ENCODE assay signal across 9 mouse cellular contexts in genomic region chr11:97018583-97019344, GRCm38 (mm10). TPM values are rescaled to one million over a fixed set of nuclear protein-coding genes. Genes with fewer than 3 reads are reported as not detected.
A peak's percentile ranks its signal among the peaks of the same experiment; 100 is the strongest.
DNase-seq lines count a peak whose midpoint lies in the region; ATAC-seq and TF ChIP-seq lines count a peak whose summit lies in the region.
"Had no signal": no experiment of that assay in that cellular context is flagged by ENCODE, and none has a peak within 500 bp of the region (broad histone marks: within the 10 kb centered on the region; RNA-seq: fewer than 3 reads in every experiment).

No protein-coding gene starts in this region.

- peak overlapping the region; percentile 59 for H3K4me2 ChIP-seq in heart, embryonic 15.5 days
- peak overlapping the region; percentile 43 for H3K4me2 ChIP-seq in hindbrain, postnatal 0 days (ENCODE audit: low read depth, low read length)
- peak overlapping the region; percentile 43 for H3K4me2 ChIP-seq in midbrain, embryonic 12.5 days (replicated peaks)

- H3K9ac ChIP-seq in heart, embryonic 15.5 days: no peak overlapping the region
- no peak overlapping the region for H3K9ac ChIP-seq in hindbrain, postnatal 0 days (replicated peaks; ENCODE audit: low read length)
- peak overlapping the region; percentile 34; the same call in 1 of the 2 replicates for H3K9ac ChIP-seq in midbrain, embryonic 12.5 days (replicated peaks)

- no peak for DNase-seq in heart, adult 8-10 months (ENCODE audit: low spot score)
- peak; percentile 74 for DNase-seq in ZHBTc4 (ENCODE audit: low read depth, low spot score)
- DNase-seq in hindbrain, postnatal 0 days (ENCODE audit: low spot score): no peak
- peak; percentile 44 for DNase-seq in yolk sac, embryonic 10.5 days (ENCODE audit: low spot score)
- no peak for DNase-seq in ovary, postnatal 36 days (ENCODE audit: low spot score)

- H3K9me3 ChIP-seq in heart, embryonic 15.5 days (replicated peaks): no peaks in the 10 kb centered on the region
- H3K9me3 ChIP-seq in hindbrain, postnatal 0 days (ENCODE audit: low read length): no peaks in the 10 kb centered on the region
- H3K9me3 ChIP-seq in midbrain, embryonic 12.5 days: no peaks in the 10 kb centered on the region

- no peak for TF ChIP-seq CTCF in hindbrain, postnatal 0 days (IDR thresholded peaks at IDR 0.05; ENCODE audit: low read depth)

- peaks cover 94% of the 10 kb centered on the region for H3K27me3 ChIP-seq in heart, embryonic 15.5 days
- peaks cover 72% of the 10 kb centered on the region for H3K27me3 ChIP-seq in hindbrain, postnatal 0 days (ENCODE audit: insufficient read depth, low read length)
- H3K27me3 ChIP-seq in midbrain, embryonic 12.5 days: peaks cover 97% of the 10 kb centered on the region

- under 1% methylated on average over 65 of the region's 68 CpGs for WGBS in heart, embryonic 15.5 days
- 1% methylated on average over 66 of the region's 68 CpGs for WGBS in hindbrain, postnatal 0 days
- under 1% methylated on average over 59 of the region's 68 CpGs for WGBS in midbrain, embryonic 12.5 days

- peak overlapping the region; percentile 40 for H3K4me3 ChIP-seq in heart, embryonic 15.5 days
- peak overlapping the region; percentile 22 for H3K4me3 ChIP-seq in hindbrain, postnatal 0 days (ENCODE audit: low read length)
- H3K4me3 ChIP-seq in midbrain, embryonic 12.5 days: peak overlapping the region; percentile 34

- no peak overlapping the region for H3K27ac ChIP-seq in heart, embryonic 15.5 days
- no peak overlapping the region for H3K27ac ChIP-seq in hindbrain, postnatal 0 days
- H3K27ac ChIP-seq in midbrain, embryonic 12.5 days (replicated peaks): no peak overlapping the region
- H3K27ac ChIP-seq: macrophage had no signal

- ATAC-seq in heart, embryonic 15.5 days (replicated peaks; ENCODE audit: insufficient number of reproducible peaks, insufficient read depth, low FRiP score, low read depth): no peak
- no peak for ATAC-seq in hindbrain, postnatal 0 days
- no peak for ATAC-seq in midbrain, embryonic 12.5 days (ENCODE audit: low FRiP score, low read depth)
- no peak for ATAC-seq in megakaryocyte-erythroid progenitor cell, adult 5-6 weeks (replicated peaks; ENCODE audit: low FRiP score, low TSS enrichment, poor library complexity, severe bottlenecking)

- H3K4me1 ChIP-seq in heart, embryonic 15.5 days (replicated peaks): peaks cover 34% of the 10 kb centered on the region
- H3K4me1 ChIP-seq in hindbrain, postnatal 0 days (ENCODE audit: insufficient read depth, low read length): no peaks in the 10 kb centered on the region
- peaks cover 28% of the 10 kb centered on the region for H3K4me1 ChIP-seq in midbrain, embryonic 12.5 days

- no peaks in the 10 kb centered on the region for H3K36me3 ChIP-seq in heart, embryonic 15.5 days
- no peaks in the 10 kb centered on the region for H3K36me3 ChIP-seq in hindbrain, postnatal 0 days (ENCODE audit: insufficient read depth, low read length)
- no peaks in the 10 kb centered on the region for H3K36me3 ChIP-seq in midbrain, embryonic 12.5 days

RNA-seq across cellular contexts. Expression of gene Sp6, which starts 5.6 kb away (rescaled TPM):
- polyA plus RNA-seq in heart, embryonic 15.5 days (2015; fragmentation: Nextera tagmentation; extraction: Ambion mirVana): 0.09 and 0.15 TPM in 2 replicates
- under 1 TPM in 3 of 4 experiments, not detected in 1; 0.08 to 0.28 (median 0.23) TPM for total RNA-seq in heart, adult 8-10 months (2022)
- 0.18 and 0.99 TPM in 2 replicates for total RNA-seq in hindbrain, postnatal 0 days (2014; rRNA removed)
- 0.38 and 0.54 TPM in 2 replicates for polyA plus RNA-seq in hindbrain, postnatal 0 days (2015; fragmentation: Nextera tagmentation; extraction: Ambion mirVana)
- 0.26 and 0.63 TPM in 2 replicates for polyA plus RNA-seq in midbrain, embryonic 12.5 days (2016; fragmentation: Nextera tagmentation; extraction: Ambion mirVana)
- 0.28 TPM in 1 of 2 replicates, not detected in the other for total RNA-seq in megakaryocyte-erythroid progenitor cell, adult 5-6 weeks (2014; fragmentation: Nextera tagmentation)
- 0.38 TPM in 1 of 2 replicates, not detected in the other for total RNA-seq in megakaryocyte-erythroid progenitor cell, adult 5-6 weeks (2017)
- polyA plus RNA-seq: macrophage had no signal

RNA-seq across cellular contexts. Expression of gene Scrn2, which starts 11.0 kb away (rescaled TPM):
- 14.7 and 20.3 TPM in 2 replicates for polyA plus RNA-seq in heart, embryonic 15.5 days (2015; fragmentation: Nextera tagmentation; extraction: Ambion mirVana)
- total RNA-seq in heart, adult 8-10 months (2022): 10 to 100 TPM; 13.6 to 18.0 (median 15.4) TPM
- 10.5 and 24.0 TPM in 2 replicates for total RNA-seq in hindbrain, postnatal 0 days (2014; rRNA removed)
- polyA plus RNA-seq in hindbrain, postnatal 0 days (2015; fragmentation: Nextera tagmentation; extraction: Ambion mirVana): 12.4 and 13.8 TPM in 2 replicates
- polyA plus RNA-seq in midbrain, embryonic 12.5 days (2016; fragmentation: Nextera tagmentation; extraction: Ambion mirVana): 22.5 and 24.2 TPM in 2 replicates
- 12.4 and 17.7 TPM in 2 replicates for total RNA-seq in megakaryocyte-erythroid progenitor cell, adult 5-6 weeks (2014; fragmentation: Nextera tagmentation)
- 26.1 and 32.6 TPM in 2 replicates for total RNA-seq in megakaryocyte-erythroid progenitor cell, adult 5-6 weeks (2017)

RNA-seq across cellular contexts. Expression of gene Lrrc46, which starts 22.4 kb away (rescaled TPM):
- polyA plus RNA-seq in heart, embryonic 15.5 days (2015; fragmentation: Nextera tagmentation; extraction: Ambion mirVana): 0.72 and 1.1 TPM in 2 replicates
- under 1 TPM in 2 of 4 experiments, not detected in 2; 0.26 to 0.33 TPM for total RNA-seq in heart, adult 8-10 months (2022)
- total RNA-seq in hindbrain, postnatal 0 days (2014; rRNA removed): 0.36 and 3.5 TPM in 2 replicates
- 3.5 and 4.1 TPM in 2 replicates for polyA plus RNA-seq in hindbrain, postnatal 0 days (2015; fragmentation: Nextera tagmentation; extraction: Ambion mirVana)
- polyA plus RNA-seq in midbrain, embryonic 12.5 days (2016; fragmentation: Nextera tagmentation; extraction: Ambion mirVana): 2.4 and 3.3 TPM in 2 replicates
- total RNA-seq in megakaryocyte-erythroid progenitor cell, adult 5-6 weeks (2014; fragmentation: Nextera tagmentation): 1.7 TPM in 1 of 2 replicates, not detected in the other
- total RNA-seq in megakaryocyte-erythroid progenitor cell, adult 5-6 weeks (2017): 0.11 TPM in 1 of 2 replicates, not detected in the other

RNA-seq across cellular contexts. Expression of gene Mrpl10, which starts 22.6 kb away (rescaled TPM):
- polyA plus RNA-seq in heart, embryonic 15.5 days (2015; fragmentation: Nextera tagmentation; extraction: Ambion mirVana): 61.1 and 67.3 TPM in 2 replicates
- 100 to 1,000 TPM in 2 of 4 experiments, 10 to 100 TPM in 2; 80.1 to 101 (median 97.6) TPM for total RNA-seq in heart, adult 8-10 months (2022)
- total RNA-seq in hindbrain, postnatal 0 days (2014; rRNA removed): 64.6 and 69.3 TPM in 2 replicates
- 64.9 and 66.6 TPM in 2 replicates for polyA plus RNA-seq in hindbrain, postnatal 0 days (2015; fragmentation: Nextera tagmentation; extraction: Ambion mirVana)
- polyA plus RNA-seq in midbrain, embryonic 12.5 days (2016; fragmentation: Nextera tagmentation; extraction: Ambion mirVana): 63.4 and 64.4 TPM in 2 replicates
- total RNA-seq in megakaryocyte-erythroid progenitor cell, adult 5-6 weeks (2014; fragmentation: Nextera tagmentation): 38.6 and 49.6 TPM in 2 replicates
- 23.6 and 24.8 TPM in 2 replicates for total RNA-seq in megakaryocyte-erythroid progenitor cell, adult 5-6 weeks (2017)

RNA-seq across cellular contexts. Expression of gene Osbpl7, which starts 31.7 kb away (rescaled TPM):
- 4.4 and 8.5 TPM in 2 replicates for polyA plus RNA-seq in heart, embryonic 15.5 days (2015; fragmentation: Nextera tagmentation; extraction: Ambion mirVana)
- 1 to 10 TPM; 3.4 to 5.3 (median 3.9) TPM for total RNA-seq in heart, adult 8-10 months (2022)
- total RNA-seq in hindbrain, postnatal 0 days (2014; rRNA removed): 11.5 and 14.6 TPM in 2 replicates
- polyA plus RNA-seq in hindbrain, postnatal 0 days (2015; fragmentation: Nextera tagmentation; extraction: Ambion mirVana): 12.5 and 13.2 TPM in 2 replicates
- polyA plus RNA-seq in midbrain, embryonic 12.5 days (2016; fragmentation: Nextera tagmentation; extraction: Ambion mirVana): 8.5 and 10.8 TPM in 2 replicates
- total RNA-seq in megakaryocyte-erythroid progenitor cell, adult 5-6 weeks (2014; fragmentation: Nextera tagmentation): 14.2 and 15.0 TPM in 2 replicates
- 23.5 and 25.3 TPM in 2 replicates for total RNA-seq in megakaryocyte-erythroid progenitor cell, adult 5-6 weeks (2017)

Comparison
In these comparisons a context has a peak if more than half of its experiments do, and no peak if none do; other contexts are left out.
1. DNase-seq: peak in ZHBTc4 (single experiment) and yolk sac, embryonic 10.5 days (single experiment); none in heart, adult 8-10 months (single experiment), hindbrain, postnatal 0 days (single experiment) and ovary, postnatal 36 days (single experiment).
2. Peak in every context shown above with its lines, with median percentiles within 50 percentile points of each other: H3K4me2 ChIP-seq and H3K4me3 ChIP-seq.